Mouse (Mus musculus): ENCODE measurements around the gene Prom1. TPM values are rescaled to one million over a fixed set of nuclear protein-coding genes. Genes with fewer than 3 reads are reported as not detected.

Prom1 gene
- polyA plus RNA-seq, 1 experiment from 2014 or later: 136 TPM

GRCm38 (mm10) chr5:44096106-44096505 is 5.7 kb downstream of the Prom1 start:
- Histone ChIP-seq H3K9me3 (ENCODE audit: control insufficient read depth, low read length) (no peaks in the 10 kb centered on the region), H3K36me3 (ENCODE audit: control insufficient read depth, insufficient read depth, low read length) (peaks cover 11% of the 10 kb centered on the region; the same call in 1 of the 2 replicates), H3K27ac (ENCODE audit: low read depth, low read length) (no peak overlapping the region), H3K27me3 (ENCODE audit: control insufficient read depth, insufficient read depth, low read length) (no peaks in the 10 kb centered on the region), H3K9ac (ENCODE audit: low read depth, low read length) (no peak overlapping the region), H3K4me3 (ENCODE audit: low read depth, low read length) (no peak overlapping the region), H3K4me1 (replicated peaks; ENCODE audit: control insufficient read depth, insufficient read depth, low read length) (no peaks in the 10 kb centered on the region), H3K4me2 (replicated peaks; ENCODE audit: low read depth, low read length) (no peak overlapping the region)
- ATAC-seq (ENCODE audit: low FRiP score) (no peak), DNase-seq (ENCODE audit: low spot score) (no peak)
- 92% methylated on average over 10 of the region's 10 CpGs for WGBS

GRCm38 (mm10) chr5:44095697-44096096 is 6.1 kb downstream of the Prom1 start:
- H3K9ac ChIP-seq (ENCODE audit: low read depth, low read length): no peak overlapping the region
- no peaks in the 10 kb centered on the region for H3K4me1 ChIP-seq (replicated peaks; ENCODE audit: control insufficient read depth, insufficient read depth, low read length)
- ATAC-seq (ENCODE audit: low FRiP score) (no peak), DNase-seq (ENCODE audit: low spot score) (no peak)
- H3K27ac ChIP-seq (ENCODE audit: low read depth, low read length): no peak overlapping the region
- no peaks in the 10 kb centered on the region for H3K9me3 ChIP-seq (ENCODE audit: control insufficient read depth, low read length)
- H3K4me3 ChIP-seq (ENCODE audit: low read depth, low read length): no peak overlapping the region
- no peaks in the 10 kb centered on the region for H3K27me3 ChIP-seq (ENCODE audit: control insufficient read depth, insufficient read depth, low read length)
- peaks cover 12% of the 10 kb centered on the region; the same call in 1 of the 2 replicates for H3K36me3 ChIP-seq (ENCODE audit: control insufficient read depth, insufficient read depth, low read length)
- no peak overlapping the region for H3K4me2 ChIP-seq (replicated peaks; ENCODE audit: low read depth, low read length)
- 89% methylated on average over 7 of the region's 7 CpGs for WGBS

- Histone ChIP-seq H3K4me3 (ENCODE audit: low read depth, low read length) (no peak overlapping the region), H3K27me3 (ENCODE audit: control insufficient read depth, insufficient read depth, low read length) (no peaks in the 10 kb centered on the region), H3K36me3 (ENCODE audit: control insufficient read depth, insufficient read depth, low read length) (peaks cover 7% of the 10 kb centered on the region; the same call in 1 of the 2 replicates), H3K9me3 (ENCODE audit: control insufficient read depth, low read length) (no peaks in the 10 kb centered on the region), H3K27ac (ENCODE audit: low read depth, low read length) (no peak overlapping the region), H3K9ac (ENCODE audit: low read depth, low read length) (no peak overlapping the region), H3K4me1 (replicated peaks; ENCODE audit: control insufficient read depth, insufficient read depth, low read length) (no peaks in the 10 kb centered on the region), H3K4me2 (replicated peaks; ENCODE audit: low read depth, low read length) (no peak overlapping the region)
- ATAC-seq (ENCODE audit: low FRiP score) (no peak), DNase-seq (ENCODE audit: low spot score) (no peak)
- WGBS: 63% methylated on average over 5 of the region's 5 CpGs
Measured at GRCm38 (mm10) chr5:44087034-44087433, 14.8 kb downstream of the Prom1 start.

- Histone ChIP-seq H3K4me1 (replicated peaks; ENCODE audit: control insufficient read depth, insufficient read depth, low read length) (no peaks in the 10 kb centered on the region), H3K4me3 (ENCODE audit: low read depth, low read length) (no peak overlapping the region), H3K9ac (ENCODE audit: low read depth, low read length) (no peak overlapping the region), H3K9me3 (ENCODE audit: control insufficient read depth, low read length) (no peaks in the 10 kb centered on the region), H3K27ac (ENCODE audit: low read depth, low read length) (no peak overlapping the region), H3K36me3 (ENCODE audit: control insufficient read depth, insufficient read depth, low read length) (peaks cover 4% of the 10 kb centered on the region; the same call in 1 of the 2 replicates), H3K27me3 (ENCODE audit: control insufficient read depth, insufficient read depth, low read length) (no peaks in the 10 kb centered on the region), H3K4me2 (replicated peaks; ENCODE audit: low read depth, low read length) (no peak overlapping the region)
- ATAC-seq (ENCODE audit: low FRiP score) (no peak), DNase-seq (ENCODE audit: low spot score) (no peak)
- 92% methylated on average over 7 of the region's 7 CpGs for whole genome bisulfite sequencing
Measured at GRCm38 (mm10) chr5:44085871-44086270, 16.0 kb downstream of the Prom1 start.

- Histone ChIP-seq H3K36me3 (ENCODE audit: control insufficient read depth, insufficient read depth, low read length) (peaks cover 4% of the 10 kb centered on the region; the same call in 1 of the 2 replicates), H3K27me3 (ENCODE audit: control insufficient read depth, insufficient read depth, low read length) (no peaks in the 10 kb centered on the region)
- WGBS: 63% methylated on average over 1 of the region's 1 CpGs
Measured at GRCm38 (mm10) chr5:44081108-44081507, 20.7 kb downstream of the Prom1 start.

GRCm38 (mm10) chr5:44080276-44081054 is 21.4 kb downstream of the Prom1 start:
- Histone ChIP-seq H3K27ac (ENCODE audit: low read depth, low read length) (no peak overlapping the region), H3K36me3 (ENCODE audit: control insufficient read depth, insufficient read depth, low read length) (peaks cover 4% of the 10 kb centered on the region; the same call in 1 of the 2 replicates), H3K27me3 (ENCODE audit: control insufficient read depth, insufficient read depth, low read length) (no peaks in the 10 kb centered on the region), H3K4me1 (replicated peaks; ENCODE audit: control insufficient read depth, insufficient read depth, low read length) (no peaks in the 10 kb centered on the region), H3K4me3 (ENCODE audit: low read depth, low read length) (no peak overlapping the region), H3K4me2 (replicated peaks; ENCODE audit: low read depth, low read length) (no peak overlapping the region), H3K9ac (ENCODE audit: low read depth, low read length) (no peak overlapping the region), H3K9me3 (ENCODE audit: control insufficient read depth, low read length) (no peaks in the 10 kb centered on the region)
- WGBS: 85% methylated on average over 8 of the region's 8 CpGs
- ATAC-seq (ENCODE audit: low FRiP score) (no peak), DNase-seq (ENCODE audit: low spot score) (no peak)

More at GRCm38 (mm10) chr5:44081108-44081507, 20.7 kb downstream of the Prom1 start:
- H3K9ac ChIP-seq (ENCODE audit: low read depth, low read length): no peak overlapping the region
- ATAC-seq (ENCODE audit: low FRiP score) (no peak), DNase-seq (ENCODE audit: low spot score) (no peak)
- no peak overlapping the region for H3K27ac ChIP-seq (ENCODE audit: low read depth, low read length)
- H3K4me3 ChIP-seq (ENCODE audit: low read depth, low read length): no peak overlapping the region
- H3K4me1 ChIP-seq (replicated peaks; ENCODE audit: control insufficient read depth, insufficient read depth, low read length): no peaks in the 10 kb centered on the region
- H3K9me3 ChIP-seq (ENCODE audit: control insufficient read depth, low read length): no peaks in the 10 kb centered on the region
- no peak overlapping the region for H3K4me2 ChIP-seq (replicated peaks; ENCODE audit: low read depth, low read length)

GRCm38 (mm10) chr5:44075432-44075831 is 26.4 kb downstream of the Prom1 start:
- H3K27ac ChIP-seq (ENCODE audit: low read depth, low read length): no peak overlapping the region

GRCm38 (mm10) chr5:44073634-44074033 is 28.2 kb downstream of the Prom1 start:
- ATAC-seq (ENCODE audit: low FRiP score): no peak

More at GRCm38 (mm10) chr5:44075432-44075831, 26.4 kb downstream of the Prom1 start:
- Histone ChIP-seq H3K27me3 (ENCODE audit: control insufficient read depth, insufficient read depth, low read length) (no peaks in the 10 kb centered on the region), H3K4me3 (ENCODE audit: low read depth, low read length) (no peak overlapping the region), H3K9ac (ENCODE audit: low read depth, low read length) (no peak overlapping the region), H3K4me2 (replicated peaks; ENCODE audit: low read depth, low read length) (no peak overlapping the region), H3K36me3 (ENCODE audit: control insufficient read depth, insufficient read depth, low read length) (no peaks in the 10 kb centered on the region), H3K4me1 (replicated peaks; ENCODE audit: control insufficient read depth, insufficient read depth, low read length) (no peaks in the 10 kb centered on the region), H3K9me3 (ENCODE audit: control insufficient read depth, low read length) (no peaks in the 10 kb centered on the region)
- DNase-seq (ENCODE audit: low spot score): no peak
- ATAC-seq (ENCODE audit: low FRiP score): no peak
- 100% methylated on average over 1 of the region's 1 CpGs for WGBS

More at GRCm38 (mm10) chr5:44073634-44074033, 28.2 kb downstream of the Prom1 start:
- no peaks in the 10 kb centered on the region for H3K27me3 ChIP-seq (ENCODE audit: control insufficient read depth, insufficient read depth, low read length)
- H3K36me3 ChIP-seq (ENCODE audit: control insufficient read depth, insufficient read depth, low read length): no peaks in the 10 kb centered on the region
- H3K4me3 ChIP-seq (ENCODE audit: low read depth, low read length): no peak overlapping the region
- no peaks in the 10 kb centered on the region for H3K9me3 ChIP-seq (ENCODE audit: control insufficient read depth, low read length)
- H3K4me2 ChIP-seq (replicated peaks; ENCODE audit: low read depth, low read length): no peak overlapping the region
- 79% methylated on average over 3 of the region's 3 CpGs for WGBS
- no peaks in the 10 kb centered on the region for H3K4me1 ChIP-seq (replicated peaks; ENCODE audit: control insufficient read depth, insufficient read depth, low read length)
- H3K27ac ChIP-seq (ENCODE audit: low read depth, low read length): no peak overlapping the region
- H3K9ac ChIP-seq (ENCODE audit: low read depth, low read length): no peak overlapping the region
- DNase-seq (ENCODE audit: low spot score): no peak

All from hindbrain, embryonic 11.5 days (tissue).